Mouse (Mus musculus) CH12.LX (cell line): ENCODE results near the gene Haus3. TPM values are rescaled to one million over a fixed set of nuclear protein-coding genes. Genes with fewer than 3 reads are reported as not detected.

Experiments used
- DNase-seq: peaks from one replicate; pipeline ENCODE4 v3.0.0-alpha.2; 2013; ENCODE audit errors: extremely low read depth
- H3K27ac ChIP-seq: 2 replicates; pipeline ENCODE4 v1.5.1; 2012; ENCODE audit warnings: low read depth, mild to moderate bottlenecking, control low read depth, moderate library complexity; ENCODE audit not compliant: insufficient read depth
- H3K27me3 ChIP-seq: replicated peaks from 2 replicates; pipeline ENCODE3; 2012; ENCODE audit warnings: inconsistent platforms
- H3K36me3 ChIP-seq, 2 experiments: replicated peaks in 1 of 2; 2 replicates each; pipeline versions ENCODE3 to v1.6.1; 2012; ENCODE audit warnings: inconsistent platforms in 1 of 2, low read length in 1 of 2, mild to moderate bottlenecking in 1 of 2, mixed read lengths in 1 of 2, moderate library complexity in 1 of 2; ENCODE audit not compliant: control insufficient read depth in 1 of 2, insufficient read depth in 1 of 2
- H3K4me1 ChIP-seq, 2 experiments: 2 replicates each; pipeline ENCODE4 v1.6.1; 2012; ENCODE audit warnings: inconsistent platforms in 1 of 2, moderate library complexity in 1 of 2; ENCODE audit not compliant: insufficient read depth in 2 of 2, control insufficient read depth in 1 of 2
- H3K4me2 ChIP-seq: 2 replicates; pipeline ENCODE4 v1.6.1; 2012; ENCODE audit warnings: low read depth, mild to moderate bottlenecking, control low read depth; ENCODE audit not compliant: poor library complexity, insufficient read depth, severe bottlenecking
- H3K4me3 ChIP-seq, 3 experiments: fragments of 150-350 bp in 1 of 3; sonication (generic) in 1 of 3; replicated peaks in 1 of 3; 2 replicates each; pipeline versions ENCODE3 to v1.5.1; 2011 to 2012; ENCODE audit warnings: low read depth in 2 of 3, low read length in 2 of 3, mild to moderate bottlenecking in 2 of 3, moderate library complexity in 2 of 3, control low read depth in 1 of 3, improper control_type of control experiment in 1 of 3, inconsistent platforms in 1 of 3, mixed read lengths in 1 of 3; ENCODE audit not compliant: poor library complexity in 1 of 3
- H3K79me2 ChIP-seq: replicated peaks from 2 replicates; pipeline ENCODE4 v1.6.1; 2012; ENCODE audit warnings: mild to moderate bottlenecking, moderate library complexity; ENCODE audit not compliant: control insufficient read depth, poor library complexity, insufficient read depth, severe bottlenecking; ENCODE audit errors: extremely low read depth
- H3K9ac ChIP-seq: 2 replicates; pipeline ENCODE4 v1.6.1; 2012; ENCODE audit warnings: low read depth, mild to moderate bottlenecking, control low read depth, moderate library complexity; ENCODE audit not compliant: insufficient read depth
- H3K9me3 ChIP-seq: replicated peaks from 2 replicates; pipeline ENCODE3; 2012; ENCODE audit warnings: low read length, inconsistent platforms, mixed read lengths
- BHLHE40 ChIP-seq: IDR thresholded peaks from 2 replicates; pipeline ENCODE4 v1.6.1; 2011; ENCODE audit warnings: mild to moderate bottlenecking, low read depth, low read length, improper control_type of control experiment
- CHD1 ChIP-seq: IDR thresholded peaks from 2 replicates; pipeline ENCODE4 v1.6.1; 2012; ENCODE audit warnings: low read depth, low read length, improper control_type of control experiment, inconsistent platforms
- CTCF ChIP-seq, 2 experiments: IDR thresholded peaks in 1 of 2; conservative IDR thresholded peaks in 1 of 2; 2 replicates each; pipeline ENCODE4 v1.5.1; 2011 to 2012; ENCODE audit warnings: low read depth in 2 of 2, low read length in 2 of 2, improper control_type of control experiment in 1 of 2, inconsistent platforms in 1 of 2, mild to moderate bottlenecking in 1 of 2, moderate library complexity in 1 of 2
- E2F4 ChIP-seq: IDR thresholded peaks from 2 replicates; pipeline ENCODE4 v1.6.1; 2011; ENCODE audit warnings: low read depth, low read length, improper control_type of control experiment; ENCODE audit not compliant: insufficient replicate concordance
- ETS1 ChIP-seq: conservative IDR thresholded peaks from 2 replicates; pipeline ENCODE4 v1.6.1; 2012; ENCODE audit warnings: low read depth, mild to moderate bottlenecking, inconsistent platforms, low read length, improper control_type of control experiment, moderate library complexity
- GABPA ChIP-seq: IDR thresholded peaks from 2 replicates; pipeline ENCODE4 v1.6.1; 2012; ENCODE audit warnings: low read depth, low read length, improper control_type of control experiment, inconsistent platforms; ENCODE audit not compliant: insufficient replicate concordance
- HCFC1 ChIP-seq: IDR thresholded peaks from 2 replicates; pipeline ENCODE4 v1.6.1; 2012; ENCODE audit warnings: low read depth, mild to moderate bottlenecking, inconsistent platforms, low read length, improper control_type of control experiment
- IRF4 ChIP-seq: IDR thresholded peaks from 2 replicates; pipeline ENCODE4 v1.6.1; 2014; ENCODE audit warnings: low read depth, mild to moderate bottlenecking, inconsistent platforms, low read length, improper control_type of control experiment
- JUN ChIP-seq: IDR thresholded peaks from 2 replicates; pipeline ENCODE4 v1.6.1; 2011; ENCODE audit warnings: low read depth, mild to moderate bottlenecking, low read length, improper control_type of control experiment, moderate library complexity; ENCODE audit not compliant: insufficient read depth
- JUND ChIP-seq: conservative IDR thresholded peaks from 2 replicates; pipeline ENCODE4 v1.6.1; 2011; ENCODE audit warnings: low read depth, low read length, improper control_type of control experiment
- KAT2A ChIP-seq: IDR thresholded peaks from 2 replicates; pipeline ENCODE4 v1.6.1; 2012; ENCODE audit warnings: low read length, improper control_type of control experiment, inconsistent platforms; ENCODE audit not compliant: insufficient replicate concordance
- MAX ChIP-seq: IDR thresholded peaks from 2 replicates; pipeline ENCODE4 v1.6.1; 2011; ENCODE audit warnings: low read length, improper control_type of control experiment
- MAZ ChIP-seq: IDR thresholded peaks from 2 replicates; pipeline ENCODE4 v1.6.1; 2012; ENCODE audit warnings: low read depth, mild to moderate bottlenecking, inconsistent platforms, low read length, improper control_type of control experiment, moderate library complexity
- MEF2A ChIP-seq: IDR thresholded peaks from 2 replicates; pipeline ENCODE4 v1.6.1; 2014; ENCODE audit warnings: low read depth, mild to moderate bottlenecking, inconsistent platforms, low read length, improper control_type of control experiment, borderline replicate concordance
- MXI1 ChIP-seq: IDR thresholded peaks from 2 replicates; pipeline ENCODE4 v1.6.1; 2011; ENCODE audit warnings: mild to moderate bottlenecking, low read depth, low read length, improper control_type of control experiment
- NELFE ChIP-seq: IDR thresholded peaks from 2 replicates; pipeline ENCODE4 v1.6.1; 2011; ENCODE audit warnings: low read depth, low read length, improper control_type of control experiment
- NRF1 ChIP-seq: IDR thresholded peaks from 2 replicates; pipeline ENCODE4 v1.6.1; 2014; ENCODE audit warnings: low read depth, mild to moderate bottlenecking, inconsistent platforms, low read length, improper control_type of control experiment, moderate library complexity
- POLR2A ChIP-seq: IDR thresholded peaks from 2 replicates; pipeline ENCODE4 v1.6.1; 2011; ENCODE audit warnings: low read depth, mild to moderate bottlenecking, improper control_type of control experiment, low read length
- RAD21 ChIP-seq: IDR thresholded peaks from 2 replicates; pipeline ENCODE4 v1.6.1; 2011; ENCODE audit warnings: low read depth, mild to moderate bottlenecking, low read length, improper control_type of control experiment, moderate library complexity
- SIN3A ChIP-seq: IDR thresholded peaks from 2 replicates; pipeline ENCODE4 v1.6.1; 2012; ENCODE audit warnings: low read length, improper control_type of control experiment, inconsistent platforms
- TBP ChIP-seq: conservative IDR thresholded peaks from 2 replicates; pipeline ENCODE4 v1.6.1; 2011; ENCODE audit warnings: low read depth, low read length, improper control_type of control experiment
- TCF12 ChIP-seq: IDR thresholded peaks from 2 replicates; pipeline ENCODE4 v1.6.1; 2014; ENCODE audit warnings: low read depth, mild to moderate bottlenecking, inconsistent platforms, low read length, improper control_type of control experiment
- UBTF ChIP-seq: IDR thresholded peaks from 2 replicates; pipeline ENCODE4 v1.6.1; 2012; ENCODE audit warnings: low read depth, mild to moderate bottlenecking, inconsistent platforms, low read length, improper control_type of control experiment, moderate library complexity
- USF1 ChIP-seq: IDR thresholded peaks from 2 replicates; pipeline ENCODE4 v1.6.1; 2014; ENCODE audit warnings: low read depth, mild to moderate bottlenecking, inconsistent platforms, low read length, improper control_type of control experiment
- USF2 ChIP-seq: conservative IDR thresholded peaks from 2 replicates; pipeline ENCODE4 v1.6.1; 2011; ENCODE audit warnings: low read depth, low read length, improper control_type of control experiment
- ZC3H11A ChIP-seq: IDR thresholded peaks from 2 replicates; pipeline ENCODE4 v1.6.1; 2012; ENCODE audit warnings: low read depth, mild to moderate bottlenecking, inconsistent platforms, low read length, improper control_type of control experiment
- ZMIZ1 ChIP-seq: IDR thresholded peaks from 2 replicates; pipeline ENCODE4 v1.6.1; 2012; ENCODE audit warnings: low read depth, mild to moderate bottlenecking, inconsistent platforms, low read length, improper control_type of control experiment
- dilution Hi-C: fragments of 300-500 bp; cut with MboI; formaldehyde crosslinking; loops from 2 replicates; pipeline ENCODE4 v1.14.3; 2020; ENCODE audit warnings: low sequenced_read_pairs; ENCODE audit not compliant: extremely low pct_unique_long_range_greater_than_20kb, extremely low pct_ligation_motif_present
- in situ Hi-C: fragments of 300-500 bp; cut with MboI; formaldehyde crosslinking; loops from 3 replicates; pipeline ENCODE4 v1.14.3; 2019; ENCODE audit warnings: low sequenced_read_pairs, low pct_ligation_motif_present, low pct_unique_long_range_greater_than_20kb, mixed read lengths
- polyA plus RNA-seq: library from polyadenylated mRNA; unstranded; fragments of >175 nt; gene quantifications from 2 replicates; pipeline ENCODE4 v1.2.1, GENCODE M21; 2012; ENCODE audit warnings: low read depth; ENCODE audit not compliant: insufficient read length
- total RNA-seq, 2 experiments: library from RNA; depleted of rRNA; stranded (reverse); fragments of 300-350 nt in 1 of 2; fragments of >200 nt in 1 of 2; gene quantifications; 2 replicates each; pipeline ENCODE4 v1.2.3; 2012 to 2014

The Haus3 gene
- total and polyA plus RNA-seq, 3 experiments = 16.0 to 66.0 (median 51.5) TPM

GRCm38 (mm10) chr5:34195786-34196185 is 26.5 kb upstream of the Haus3 start:
- in situ Hi-C loops = no loop called here
- Histone ChIP-seq H3K9me3 (no peaks in the 10 kb centered on the region), H3K4me1 (peaks cover 20 to 47% of the 10 kb centered on the region in 2 experiments), H3K27me3 (no peaks in the 10 kb centered on the region), H3K27ac (peak overlapping the region; percentile 23; the same call in 1 of the 2 replicates), H3K4me2 (peak overlapping the region; percentile 2; the same call in 1 of the 2 replicates), H3K9ac (peak overlapping the region; percentile 43), H3K36me3 (no peaks in the 10 kb centered on the region), H3K79me2 (no peaks in the 10 kb centered on the region), H3K4me3 (peak overlapping the region in 2 of 3 experiments; percentile 13 to 35)
- no peak for DNase-seq
- dilution Hi-C loops = no loop called here
- TF ChIP-seq POLR2A (no peak), CTCF (conservative IDR thresholded peaks at IDR 0.05 in 1 of 2, IDR thresholded peaks at IDR 0.05 in 1 of 2; ENCODE audit: low read depth in 2 of 2, low read length in 2 of 2) (no peak), JUN (no peak), USF1 (no peak), CHD1 (no peak), RAD21 (no peak), TBP (no peak), ETS1 (no peak), NELFE (no peak), GABPA (no peak), USF2 (no peak), TCF12 (no peak), MAX (no peak), SIN3A (no peak), JUND (no peak), MAZ (no peak), ZMIZ1 (no peak)

DNA sequence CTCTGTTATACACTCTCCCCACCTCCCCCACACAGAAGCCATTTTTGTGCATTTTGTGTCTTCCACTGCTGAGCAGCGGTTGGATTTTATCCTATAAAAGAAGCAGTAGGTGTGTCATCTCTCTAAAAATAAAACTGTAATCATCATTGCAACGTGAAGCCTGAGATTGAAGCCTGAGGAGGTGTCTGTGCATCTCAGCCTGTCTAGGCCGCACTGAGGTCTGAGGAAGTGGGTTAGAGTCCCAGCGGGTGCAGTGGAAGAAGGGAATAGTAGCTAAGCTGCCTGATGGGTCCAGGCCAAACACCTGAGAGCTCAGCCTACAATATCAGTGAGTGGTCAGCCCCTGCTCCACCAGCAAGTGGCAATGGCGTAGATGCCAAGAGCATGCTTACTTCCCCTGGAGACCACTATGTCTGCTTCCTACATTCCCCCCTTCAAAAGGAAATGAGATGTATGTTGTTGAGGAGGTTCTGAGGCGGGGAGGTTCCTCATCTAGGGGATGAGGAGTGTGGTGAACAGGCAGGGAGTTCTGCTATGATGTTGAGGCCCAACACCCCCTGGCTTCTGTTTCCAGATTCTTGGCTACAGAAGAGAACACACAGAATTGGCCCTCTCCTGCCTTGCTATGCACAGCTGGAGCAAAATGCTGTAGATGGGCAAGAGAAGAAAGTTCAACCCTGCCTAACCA is 25.8 kb upstream of the Haus3 start:
- dilution Hi-C loops (no loop called here), in situ Hi-C loops (no loop called here)

More for the DNA sequence above, 25.8 kb upstream of the Haus3 start:
- Histone ChIP-seq H3K79me2 (no peaks in the 10 kb centered on the region), H3K27ac (no peak overlapping the region), H3K36me3 (no peaks in the 10 kb centered on the region), H3K9me3 (no peaks in the 10 kb centered on the region), H3K4me1 (peaks cover 23 to 45% of the 10 kb centered on the region in 2 experiments), H3K27me3 (no peaks in the 10 kb centered on the region), H3K9ac (no peak overlapping the region), H3K4me2 (no peak overlapping the region), H3K4me3 (no peak overlapping the region)
- TF ChIP-seq MAX (no peak), E2F4 (no peak), CTCF (conservative IDR thresholded peaks at IDR 0.05 in 1 of 2, IDR thresholded peaks at IDR 0.05 in 1 of 2; ENCODE audit: low read depth in 2 of 2, low read length in 2 of 2) (no peak), RAD21 (no peak), HCFC1 (no peak), MAZ (no peak), USF1 (no peak), IRF4 (no peak), BHLHE40 (no peak), NELFE (no peak), MXI1 (no peak), NRF1 (no peak), GABPA (no peak), ZC3H11A (no peak), JUND (no peak), UBTF (no peak), MEF2A (no peak), KAT2A (no peak)
- DNase-seq = no peak
